Mouse (Mus musculus) mouse embryonic stem cell (cell line): ENCODE results near the gene Olfr285.

ENCODE experiments used
- in situ Hi-C, 2 experiments: fragments of 300-500 bp; cut with MboI; formaldehyde crosslinking; loops; 1 replicate in 1 of 2; 3 replicates in 1 of 2; pipeline ENCODE4 v1.14.3; 2019 to 2020; ENCODE audit warnings: low sequenced_read_pairs in 2 of 2, low pct_unique_long_range_greater_than_20kb in 1 of 2, mixed read lengths in 1 of 2; ENCODE audit not compliant: unreplicated experiment in 1 of 2

Gene Olfr285

DNA sequence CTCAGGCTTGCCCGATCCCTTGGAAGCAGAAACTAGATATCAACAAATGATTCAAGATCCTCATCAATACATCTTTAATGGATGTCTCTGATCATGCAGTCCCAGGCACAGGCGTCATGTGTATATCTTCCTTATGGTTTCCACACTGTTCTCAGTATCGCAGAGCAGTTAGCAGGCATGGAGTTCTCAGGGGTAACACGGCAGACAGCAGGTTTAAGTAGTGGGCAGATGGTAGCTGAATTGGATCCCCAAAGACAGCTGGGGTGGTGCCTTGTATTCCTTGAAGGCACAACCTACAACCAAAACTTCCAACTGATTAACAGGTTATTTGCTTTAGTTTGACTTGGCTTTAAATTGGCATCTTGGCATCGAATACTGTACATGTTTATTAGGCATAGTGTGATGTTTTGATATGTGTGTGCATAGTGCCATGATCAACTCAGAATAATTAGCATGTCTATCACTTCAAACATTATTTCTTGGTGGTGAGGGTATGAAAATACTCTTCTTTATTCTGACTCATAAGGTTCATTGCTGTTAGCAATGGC lies at the start of gene Olfr285:
Olfr285 (minus strand) TSS at position 177 of the 548 bp plus-strand sequence.
- in situ Hi-C loops: no loop called here

DNA sequence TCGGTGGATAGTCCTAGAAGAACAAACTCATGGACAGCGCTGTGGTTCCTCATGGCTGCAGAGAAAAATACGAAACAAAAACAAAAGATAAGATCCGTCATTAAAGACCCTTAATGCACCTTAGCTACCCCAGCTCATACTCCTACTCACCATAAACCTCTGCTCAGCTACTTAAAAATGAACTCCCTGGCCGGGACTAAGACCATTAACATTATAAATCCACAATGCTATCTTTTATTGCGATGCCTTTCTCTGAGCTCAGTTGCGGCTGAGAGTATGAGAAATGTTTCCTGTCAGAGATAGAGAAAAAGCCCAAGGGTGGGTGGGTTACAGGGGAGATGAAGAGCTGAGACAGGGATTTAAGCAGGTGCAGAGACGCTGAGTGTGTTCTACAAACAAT lies 23.7 kb upstream of the Olfr285 start, which contains the start of gene Olfr284:
Olfr284 (minus strand) TSS at position 101 of the 400 bp plus-strand sequence.
- in situ Hi-C loops: no loop called here

GRCm38 (mm10) chr15:98315703-98316102 lies 1.4 kb downstream of the Olfr285 start:
- in situ Hi-C loops: no loop called here

GRCm38 (mm10) chr15:98295628-98296551 lies 21.3 kb downstream of the Olfr285 start, which contains the start of gene Zfp641:
Gene Zfp641, minus strand, starts transcription at chr15:98296161.
- in situ Hi-C loops: no loop called here

DNA sequence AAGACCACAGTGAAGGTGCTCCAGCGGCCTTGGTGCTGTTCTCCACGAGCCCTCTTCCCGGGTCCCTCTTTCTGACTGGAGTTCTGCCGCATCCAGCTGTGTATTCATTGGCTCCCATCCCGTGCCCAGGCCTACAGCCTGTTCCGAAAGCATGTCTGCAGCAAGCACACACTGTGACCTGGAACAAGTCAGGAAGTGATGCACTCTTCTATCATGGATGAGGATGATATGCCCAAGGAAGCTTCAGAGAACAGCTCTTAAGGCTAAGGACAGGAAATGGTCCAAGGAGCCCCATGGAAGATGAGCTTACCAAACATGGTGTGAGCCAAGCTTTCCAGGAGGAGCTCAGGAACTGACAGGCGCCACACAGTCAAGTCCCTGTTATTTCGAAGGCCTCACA lies 23.5 kb downstream of the Olfr285 start:
- in situ Hi-C loops: no loop called here

- in situ Hi-C loops: no loop called here
These were observed 28.6 kb downstream of the Olfr285 start for GRCm38 (mm10) chr15:98288566-98288965.

GRCm38 (mm10) chr15:98286418-98286817 lies 30.7 kb downstream of the Olfr285 start:
- in situ Hi-C loops: no loop called here
